Mouse (Mus musculus): ENCODE measurements around the gene Hrh1.

DNA sequence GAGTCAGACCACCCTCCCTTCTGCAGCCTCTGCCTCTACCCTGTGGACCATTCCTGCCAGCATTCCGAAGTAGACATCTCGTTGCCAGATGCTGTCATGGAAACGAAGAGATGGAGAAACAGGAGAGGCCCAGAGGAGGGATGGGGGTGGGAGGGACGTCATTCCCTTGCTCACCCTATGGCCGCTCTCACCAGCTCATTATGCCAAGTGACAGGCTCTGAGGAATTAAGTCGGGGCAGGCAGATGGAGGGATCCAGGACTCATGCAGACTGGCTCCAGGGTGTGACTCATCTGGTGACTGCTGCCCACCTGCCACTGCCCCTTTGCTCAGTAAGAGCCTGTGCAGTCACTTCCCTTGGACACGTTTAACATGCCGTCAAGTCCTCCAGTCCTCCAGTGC lies 16.8 kb downstream of the Hrh1 start:
- TF ChIP-seq POLR2A (IDR thresholded peaks at IDR 0.05; ENCODE audit: low read depth, low read length): no peak
- no peak for TF ChIP-seq CTCF (IDR thresholded peaks at IDR 0.05; ENCODE audit: borderline replicate concordance, insufficient read depth, low read length)
